Mouse (Mus musculus): ENCODE data around the gene Zfp687. TPM values are rescaled to one million over a fixed set of nuclear protein-coding genes. Genes with fewer than 3 reads are reported as not detected.

The Zfp687 gene
- total RNA-seq, 4 experiments from 2014 or later, result 33.8 to 57.6 (median 46.8) TPM

DNA sequence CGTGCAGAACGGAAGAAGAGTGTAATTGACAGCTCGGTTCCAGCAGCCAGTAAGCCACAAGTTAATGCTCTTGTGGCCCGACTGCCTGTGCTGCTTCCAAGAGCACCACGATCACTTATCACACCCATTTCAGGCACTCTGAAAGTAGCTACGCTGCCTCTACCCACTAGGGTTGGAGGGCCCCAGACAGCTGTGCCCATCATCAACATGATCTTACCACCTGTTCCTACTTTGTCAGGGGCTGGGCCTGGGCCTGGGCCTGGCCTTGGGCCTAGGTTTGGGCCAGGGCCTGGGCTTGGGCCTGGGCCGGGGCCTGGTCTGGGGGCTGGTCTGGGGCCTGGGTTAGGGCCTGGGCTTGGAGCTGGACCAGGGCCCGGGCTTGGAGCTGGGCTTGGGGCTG, 57.0 kb downstream of the Zfp687 start:
- DNase-seq, result no peak

Small RNAs within 50 kb of the gene (microRNA-seq; reads per million reads assigned to microRNA genes)
- gene Mir7013, result 3.0 to 4.5 reads per million in 2 experiments

Other genes starting within 250 kb of the Zfp687 start
- 1 to 10 TPM in 3 of 4 experiments, under 1 TPM in 1; 0.73 to 3.5 (median 1.5) TPM for gene Cgn, start 229.0 kb downstream of the Zfp687 start, total RNA-seq (2022)
- gene Pogz, start 177.9 kb downstream of the Zfp687 start, total RNA-seq (2022), result 10 to 100 TPM; 28.7 to 61.2 (median 44.1) TPM
- 100 to 1,000 TPM; 313 to 362 (median 341) TPM for gene Psmb4, start 128.5 kb downstream of the Zfp687 start, total RNA-seq (2022)
- gene Selenbp1, start 82.4 kb downstream of the Zfp687 start, total RNA-seq (2022), result 10 to 100 TPM; 43.1 to 69.2 (median 57.5) TPM
- gene Rfx5, start 61.4 kb downstream of the Zfp687 start, total RNA-seq (2022), result 10 to 100 TPM; 27.2 to 56.5 (median 40.3) TPM
- gene Pi4kb, start 40.7 kb downstream of the Zfp687 start, total RNA-seq (2022), result 10 to 100 TPM; 59.3 to 87.5 (median 74.9) TPM
- gene Psmd4, start 27.2 kb upstream of the Zfp687 start, total RNA-seq (2022), result 100 to 1,000 TPM; 219 to 265 (median 258) TPM
- gene Pip5k1a, start 91.5 kb upstream of the Zfp687 start, total RNA-seq (2022), result 10 to 100 TPM; 47.4 to 69.4 (median 54.9) TPM
- gene Vps72, start 95.6 kb upstream of the Zfp687 start, total RNA-seq (2022), result 10 to 100 TPM; 54.8 to 72.9 (median 63.4) TPM
- 1 to 10 TPM in 1 of 4 experiments, under 1 TPM in 1, not detected in 2; 0.56 to 1.5 TPM for gene Tmod4, start 109.0 kb upstream of the Zfp687 start, total RNA-seq (2022)
- 10 to 100 TPM; 30.8 to 58.2 (median 43.5) TPM for gene Scnm1, start 118.6 kb upstream of the Zfp687 start, total RNA-seq (2022)
- 10 to 100 TPM in 3 of 4 experiments, 1 to 10 TPM in 1; 8.4 to 11.4 (median 10.4) TPM for gene Lysmd1, start 118.6 kb upstream of the Zfp687 start, total RNA-seq (2022)
- 1 to 10 TPM; 1.8 to 5.0 (median 3.2) TPM for gene Tnfaip8l2, start 126.9 kb upstream of the Zfp687 start, total RNA-seq (2022)
- 10 to 100 TPM in 2 of 4 experiments, 1 to 10 TPM in 2; 4.0 to 13.1 (median 8.0) TPM for gene Sema6c, start 145.0 kb upstream of the Zfp687 start, total RNA-seq (2022)
- gene Gabpb2, start 202.5 kb upstream of the Zfp687 start, total RNA-seq (2022), result 10 to 100 TPM; 21.4 to 40.8 (median 28.2) TPM
- gene Cdc42se1, start 213.3 kb upstream of the Zfp687 start, total RNA-seq (2022), result 100 to 1,000 TPM in 2 of 4 experiments, 10 to 100 TPM in 2; 81.4 to 119 (median 97.4) TPM
- 1 to 10 TPM; 6.6 to 7.1 (median 6.8) TPM for gene Mllt11, start 216.7 kb upstream of the Zfp687 start, total RNA-seq (2022)
- gene Gm128, start 226.2 kb upstream of the Zfp687 start, total RNA-seq (2022), result under 1 TPM in 1 of 4 experiments, not detected in 3; 0.19 TPM
- gene Bnipl, start 235.7 kb upstream of the Zfp687 start, total RNA-seq (2022), result under 1 TPM in 1 of 4 experiments, not detected in 3; 0.75 TPM

Measured in adrenal gland, adult 8-10 months (tissue).